Mouse (Mus musculus): ENCODE results near the gene Faim. TPM values are rescaled to one million over a fixed set of nuclear protein-coding genes. Genes with fewer than 3 reads are reported as not detected.

Gene Faim
- polyA plus RNA-seq, 1 experiment = 2.8 TPM

GRCm38 (mm10) chr9:98973101-98973521 lies 13.1 kb upstream of the Faim start:
- 1% methylated on average over 40 of the region's 40 CpGs for WGBS
- DNase-seq (ENCODE audit: low read depth, low spot score) = no peak

GRCm38 (mm10) chr9:98973561-98973960 lies 12.6 kb upstream of the Faim start:
- DNase-seq (ENCODE audit: low read depth, low spot score) = no peak
- 8% methylated on average over 7 of the region's 7 CpGs for WGBS

- no peak for DNase-seq (ENCODE audit: low read depth, low spot score)
- WGBS = 35% methylated on average over 2 of the region's 2 CpGs
Observed at GRCm38 (mm10) chr9:98974898-98975297, 11.3 kb upstream of the Faim start.

- 40% methylated on average over 1 of the region's 1 CpGs for WGBS
- no peak for DNase-seq (ENCODE audit: low read depth, low spot score)
Observed at GRCm38 (mm10) chr9:98976081-98976480, 10.1 kb upstream of the Faim start.

GRCm38 (mm10) chr9:98976520-98976919 lies 9.7 kb upstream of the Faim start:
- WGBS = 43% methylated on average over 5 of the region's 5 CpGs
- DNase-seq (ENCODE audit: low read depth, low spot score) = no peak

- DNase-seq (ENCODE audit: low read depth, low spot score) = peak; percentile 53
- WGBS = 7% methylated on average over 29 of the region's 29 CpGs
Observed at GRCm38 (mm10) chr9:98979431-98980416, 6.4 kb upstream of the Faim start.

GRCm38 (mm10) chr9:98986476-98987096 lies 413 bp downstream of the Faim start:
- under 1% methylated on average over 50 of the region's 50 CpGs for WGBS
- no peak for DNase-seq (ENCODE audit: low read depth, low spot score)

- 26% methylated on average over 9 of the region's 9 CpGs for WGBS
- DNase-seq (ENCODE audit: low read depth, low spot score) = no peak
Observed at GRCm38 (mm10) chr9:98987131-98987530, 958 bp downstream of the Faim start.

GRCm38 (mm10) chr9:98994103-98994502 lies 7.9 kb downstream of the Faim start:
- 84% methylated on average over 4 of the region's 4 CpGs for WGBS

GRCm38 (mm10) chr9:98999881-99000339 lies 13.7 kb downstream of the Faim start:
- 74% methylated on average over 9 of the region's 9 CpGs for WGBS
- DNase-seq (ENCODE audit: low read depth, low spot score) = no peak

More at GRCm38 (mm10) chr9:98994103-98994502, 7.9 kb downstream of the Faim start:
- DNase-seq (ENCODE audit: low read depth, low spot score) = no peak

- WGBS = 93% methylated on average over 6 of the region's 6 CpGs
- no peak for DNase-seq (ENCODE audit: low read depth, low spot score)
Observed at GRCm38 (mm10) chr9:99001326-99001725, 15.2 kb downstream of the Faim start.

GRCm38 (mm10) chr9:99009069-99009897 lies 23.1 kb downstream of the Faim start:
- no peak for DNase-seq (ENCODE audit: low read depth, low spot score)
- WGBS = 55% methylated on average over 12 of the region's 12 CpGs

- DNase-seq (ENCODE audit: low read depth, low spot score) = no peak
- 94% methylated on average over 3 of the region's 3 CpGs for WGBS
Observed at GRCm38 (mm10) chr9:99009898-99010199, 23.7 kb downstream of the Faim start.

GRCm38 (mm10) chr9:99016301-99016700 lies 30.1 kb downstream of the Faim start:
- DNase-seq (ENCODE audit: low read depth, low spot score) = no peak
- 42% methylated on average over 3 of the region's 3 CpGs for WGBS

GRCm38 (mm10) chr9:99016759-99017158 lies 30.6 kb downstream of the Faim start:
- 63% methylated on average over 3 of the region's 3 CpGs for WGBS
- DNase-seq (ENCODE audit: low read depth, low spot score) = no peak

GRCm38 (mm10) chr9:99017679-99018078 lies 31.5 kb downstream of the Faim start:
- DNase-seq (ENCODE audit: low read depth, low spot score) = no peak
- 68% methylated on average over 6 of the region's 6 CpGs for WGBS

- DNase-seq (ENCODE audit: low read depth, low spot score) = no peak
- WGBS = 62% methylated on average over 5 of the region's 5 CpGs
Observed at GRCm38 (mm10) chr9:99021166-99021565, 35.0 kb downstream of the Faim start.

- no peak for DNase-seq (ENCODE audit: low read depth, low spot score)
- 76% methylated on average over 4 of the region's 4 CpGs for WGBS
Observed at GRCm38 (mm10) chr9:99021751-99022150, 35.6 kb downstream of the Faim start.

GRCm38 (mm10) chr9:99032031-99032430 lies 45.9 kb downstream of the Faim start:
- 40% methylated on average over 8 of the region's 8 CpGs for WGBS

GRCm38 (mm10) chr9:99034111-99034510 lies 47.9 kb downstream of the Faim start:
- 92% methylated on average over 8 of the region's 8 CpGs for WGBS
- DNase-seq (ENCODE audit: low read depth, low spot score) = no peak

More at GRCm38 (mm10) chr9:99032031-99032430, 45.9 kb downstream of the Faim start:
- no peak for DNase-seq (ENCODE audit: low read depth, low spot score)
